Mouse (Mus musculus) CH12.LX (cell line): ENCODE results near the gene Hist1h2bh. TPM values are rescaled to one million over a fixed set of nuclear protein-coding genes. Genes with fewer than 3 reads are reported as not detected.

Source experiments
- DNase-seq: peaks from one replicate; pipeline ENCODE4 v3.0.0-alpha.2; 2013; ENCODE audit errors: extremely low read depth
- H3K27ac ChIP-seq: 2 replicates; pipeline ENCODE4 v1.5.1; 2012; ENCODE audit warnings: low read depth, mild to moderate bottlenecking, control low read depth, moderate library complexity; ENCODE audit not compliant: insufficient read depth
- H3K27me3 ChIP-seq: replicated peaks from 2 replicates; pipeline ENCODE3; 2012; ENCODE audit warnings: inconsistent platforms
- H3K36me3 ChIP-seq, 2 experiments: replicated peaks in 1 of 2; 2 replicates each; pipeline versions ENCODE3 to v1.6.1; 2012; ENCODE audit warnings: inconsistent platforms in 1 of 2, low read length in 1 of 2, mild to moderate bottlenecking in 1 of 2, mixed read lengths in 1 of 2, moderate library complexity in 1 of 2; ENCODE audit not compliant: control insufficient read depth in 1 of 2, insufficient read depth in 1 of 2
- H3K4me1 ChIP-seq, 2 experiments: 2 replicates each; pipeline ENCODE4 v1.6.1; 2012; ENCODE audit warnings: inconsistent platforms in 1 of 2, moderate library complexity in 1 of 2; ENCODE audit not compliant: insufficient read depth in 2 of 2, control insufficient read depth in 1 of 2
- H3K4me2 ChIP-seq: 2 replicates; pipeline ENCODE4 v1.6.1; 2012; ENCODE audit warnings: low read depth, mild to moderate bottlenecking, control low read depth; ENCODE audit not compliant: poor library complexity, insufficient read depth, severe bottlenecking
- H3K4me3 ChIP-seq, 3 experiments: fragments of 150-350 bp in 1 of 3; sonication (generic) in 1 of 3; replicated peaks in 1 of 3; 2 replicates each; pipeline versions ENCODE3 to v1.5.1; 2011 to 2012; ENCODE audit warnings: low read depth in 2 of 3, low read length in 2 of 3, mild to moderate bottlenecking in 2 of 3, moderate library complexity in 2 of 3, control low read depth in 1 of 3, improper control_type of control experiment in 1 of 3, inconsistent platforms in 1 of 3, mixed read lengths in 1 of 3; ENCODE audit not compliant: poor library complexity in 1 of 3
- H3K79me2 ChIP-seq: replicated peaks from 2 replicates; pipeline ENCODE4 v1.6.1; 2012; ENCODE audit warnings: mild to moderate bottlenecking, moderate library complexity; ENCODE audit not compliant: control insufficient read depth, poor library complexity, insufficient read depth, severe bottlenecking; ENCODE audit errors: extremely low read depth
- H3K9ac ChIP-seq: 2 replicates; pipeline ENCODE4 v1.6.1; 2012; ENCODE audit warnings: low read depth, mild to moderate bottlenecking, control low read depth, moderate library complexity; ENCODE audit not compliant: insufficient read depth
- H3K9me3 ChIP-seq: replicated peaks from 2 replicates; pipeline ENCODE3; 2012; ENCODE audit warnings: low read length, inconsistent platforms, mixed read lengths
- CHD2 ChIP-seq: IDR thresholded peaks from 2 replicates; pipeline ENCODE4 v1.6.1; 2011; ENCODE audit warnings: low read length, improper control_type of control experiment
- E2F4 ChIP-seq: IDR thresholded peaks from 2 replicates; pipeline ENCODE4 v1.6.1; 2011; ENCODE audit warnings: low read depth, low read length, improper control_type of control experiment; ENCODE audit not compliant: insufficient replicate concordance
- ELF1 ChIP-seq: IDR thresholded peaks from 2 replicates; pipeline ENCODE4 v1.6.1; 2014; ENCODE audit warnings: low read depth, mild to moderate bottlenecking, inconsistent platforms, low read length, improper control_type of control experiment
- EP300 ChIP-seq: IDR thresholded peaks from 2 replicates; pipeline ENCODE4 v1.6.1; 2011; ENCODE audit warnings: low read length, improper control_type of control experiment
- ETS1 ChIP-seq: conservative IDR thresholded peaks from 2 replicates; pipeline ENCODE4 v1.6.1; 2012; ENCODE audit warnings: low read depth, mild to moderate bottlenecking, inconsistent platforms, low read length, improper control_type of control experiment, moderate library complexity
- GABPA ChIP-seq: IDR thresholded peaks from 2 replicates; pipeline ENCODE4 v1.6.1; 2012; ENCODE audit warnings: low read depth, low read length, improper control_type of control experiment, inconsistent platforms; ENCODE audit not compliant: insufficient replicate concordance
- HCFC1 ChIP-seq: IDR thresholded peaks from 2 replicates; pipeline ENCODE4 v1.6.1; 2012; ENCODE audit warnings: low read depth, mild to moderate bottlenecking, inconsistent platforms, low read length, improper control_type of control experiment
- IRF4 ChIP-seq: IDR thresholded peaks from 2 replicates; pipeline ENCODE4 v1.6.1; 2014; ENCODE audit warnings: low read depth, mild to moderate bottlenecking, inconsistent platforms, low read length, improper control_type of control experiment
- JUN ChIP-seq: IDR thresholded peaks from 2 replicates; pipeline ENCODE4 v1.6.1; 2011; ENCODE audit warnings: low read depth, mild to moderate bottlenecking, low read length, improper control_type of control experiment, moderate library complexity; ENCODE audit not compliant: insufficient read depth
- MAFK ChIP-seq: IDR thresholded peaks from 2 replicates; pipeline ENCODE4 v1.6.1; 2011; ENCODE audit warnings: low read length, improper control_type of control experiment; ENCODE audit not compliant: insufficient replicate concordance
- MAX ChIP-seq: IDR thresholded peaks from 2 replicates; pipeline ENCODE4 v1.6.1; 2011; ENCODE audit warnings: low read length, improper control_type of control experiment
- MAZ ChIP-seq: IDR thresholded peaks from 2 replicates; pipeline ENCODE4 v1.6.1; 2012; ENCODE audit warnings: low read depth, mild to moderate bottlenecking, inconsistent platforms, low read length, improper control_type of control experiment, moderate library complexity
- MEF2A ChIP-seq: IDR thresholded peaks from 2 replicates; pipeline ENCODE4 v1.6.1; 2014; ENCODE audit warnings: low read depth, mild to moderate bottlenecking, inconsistent platforms, low read length, improper control_type of control experiment, borderline replicate concordance
- MXI1 ChIP-seq: IDR thresholded peaks from 2 replicates; pipeline ENCODE4 v1.6.1; 2011; ENCODE audit warnings: mild to moderate bottlenecking, low read depth, low read length, improper control_type of control experiment
- MYC ChIP-seq: IDR thresholded peaks from 2 replicates; pipeline ENCODE4 v1.6.1; 2011; ENCODE audit warnings: low read depth, mild to moderate bottlenecking, improper control_type of control experiment, low read length
- PAX5 ChIP-seq: IDR thresholded peaks from 2 replicates; pipeline ENCODE4 v1.6.1; 2012; ENCODE audit warnings: low read length, inconsistent platforms, mixed read lengths
- POLR2A ChIP-seq: IDR thresholded peaks from 2 replicates; pipeline ENCODE4 v1.6.1; 2011; ENCODE audit warnings: low read depth, mild to moderate bottlenecking, improper control_type of control experiment, low read length
- POLR2AphosphoS2 ChIP-seq: IDR thresholded peaks from 2 replicates; pipeline ENCODE4 v1.6.1; 2011; ENCODE audit warnings: low read depth, low read length, improper control_type of control experiment
- RAD21 ChIP-seq: IDR thresholded peaks from 2 replicates; pipeline ENCODE4 v1.6.1; 2011; ENCODE audit warnings: low read depth, mild to moderate bottlenecking, low read length, improper control_type of control experiment, moderate library complexity
- RCOR1 ChIP-seq: conservative IDR thresholded peaks from 2 replicates; pipeline ENCODE4 v1.6.1; 2012; ENCODE audit warnings: low read depth, mild to moderate bottlenecking, inconsistent platforms, low read length, improper control_type of control experiment
- SIN3A ChIP-seq: IDR thresholded peaks from 2 replicates; pipeline ENCODE4 v1.6.1; 2012; ENCODE audit warnings: low read length, improper control_type of control experiment, inconsistent platforms
- SMC3 ChIP-seq: IDR thresholded peaks from 2 replicates; pipeline ENCODE4 v1.6.1; 2011; ENCODE audit warnings: low read depth, low read length, improper control_type of control experiment
- TBP ChIP-seq: conservative IDR thresholded peaks from 2 replicates; pipeline ENCODE4 v1.6.1; 2011; ENCODE audit warnings: low read depth, low read length, improper control_type of control experiment
- TCF12 ChIP-seq: IDR thresholded peaks from 2 replicates; pipeline ENCODE4 v1.6.1; 2014; ENCODE audit warnings: low read depth, mild to moderate bottlenecking, inconsistent platforms, low read length, improper control_type of control experiment
- UBTF ChIP-seq: IDR thresholded peaks from 2 replicates; pipeline ENCODE4 v1.6.1; 2012; ENCODE audit warnings: low read depth, mild to moderate bottlenecking, inconsistent platforms, low read length, improper control_type of control experiment, moderate library complexity
- USF1 ChIP-seq: IDR thresholded peaks from 2 replicates; pipeline ENCODE4 v1.6.1; 2014; ENCODE audit warnings: low read depth, mild to moderate bottlenecking, inconsistent platforms, low read length, improper control_type of control experiment
- USF2 ChIP-seq: conservative IDR thresholded peaks from 2 replicates; pipeline ENCODE4 v1.6.1; 2011; ENCODE audit warnings: low read depth, low read length, improper control_type of control experiment
- ZC3H11A ChIP-seq: IDR thresholded peaks from 2 replicates; pipeline ENCODE4 v1.6.1; 2012; ENCODE audit warnings: low read depth, mild to moderate bottlenecking, inconsistent platforms, low read length, improper control_type of control experiment
- ZKSCAN1 ChIP-seq: IDR thresholded peaks from 2 replicates; pipeline ENCODE4 v1.6.1; 2012; ENCODE audit warnings: low read depth, inconsistent platforms, low read length, improper control_type of control experiment, borderline replicate concordance
- ZNF384 ChIP-seq: IDR thresholded peaks from 2 replicates; pipeline ENCODE4 v1.6.1; 2012; ENCODE audit warnings: low read depth, low read length, improper control_type of control experiment, inconsistent platforms
- dilution Hi-C: fragments of 300-500 bp; cut with MboI; formaldehyde crosslinking; loops from 2 replicates; pipeline ENCODE4 v1.14.3; 2020; ENCODE audit warnings: low sequenced_read_pairs; ENCODE audit not compliant: extremely low pct_unique_long_range_greater_than_20kb, extremely low pct_ligation_motif_present
- in situ Hi-C: fragments of 300-500 bp; cut with MboI; formaldehyde crosslinking; loops from 3 replicates; pipeline ENCODE4 v1.14.3; 2019; ENCODE audit warnings: low sequenced_read_pairs, low pct_ligation_motif_present, low pct_unique_long_range_greater_than_20kb, mixed read lengths
- polyA plus RNA-seq: library from polyadenylated mRNA; unstranded; fragments of >175 nt; gene quantifications from 2 replicates; pipeline ENCODE4 v1.2.1, GENCODE M21; 2012; ENCODE audit warnings: low read depth; ENCODE audit not compliant: insufficient read length
- total RNA-seq, 2 experiments: library from RNA; depleted of rRNA; stranded (reverse); fragments of 300-350 nt in 1 of 2; fragments of >200 nt in 1 of 2; gene quantifications; 2 replicates each; pipeline ENCODE4 v1.2.3; 2012 to 2014

Hist1h2bh gene
- total and polyA plus RNA-seq, 3 experiments = 0.77 to 261 (median 8.0) TPM

- peak; percentile 40; the same call in 1 of the 2 replicates for TF ChIP-seq RCOR1
- TF ChIP-seq EP300 = no peak
- no peak for TF ChIP-seq TCF12
- no peak for TF ChIP-seq UBTF
- TF ChIP-seq MXI1 = peak; percentile 38; the same call in 1 of the 2 replicates
- no peak for TF ChIP-seq SMC3
- TF ChIP-seq IRF4 = no peak; the same call in 1 of the 2 replicates
- TF ChIP-seq HCFC1 = peak; percentile 28; the same call in 1 of the 2 replicates
- no peak for TF ChIP-seq TBP
- TF ChIP-seq SIN3A = peak; percentile 18; the same call in 1 of the 2 replicates
- no peak; the same call in 1 of the 2 replicates for TF ChIP-seq POLR2A
- no peak for TF ChIP-seq ETS1
- no peak; the same call in 1 of the 2 replicates for TF ChIP-seq MAX
- TF ChIP-seq MEF2A = no peak
- TF ChIP-seq MAFK = 0 out of 2 replicates have a peak, but pooled peaks have one; percentile 49
- TF ChIP-seq CHD2 = peak; percentile 79
- no peak for TF ChIP-seq GABPA
- TF ChIP-seq USF2 = no peak
- TF ChIP-seq, all 38 proteins: peak for 14
Observed at GRCm38 (mm10) chr13:23582219-23583056, 39.2 kb upstream of the Hist1h2bh start (continued).

- in situ Hi-C loops = no loop called here
- Histone ChIP-seq H3K9ac (peak within 1 kb of the TSS; percentile 43), H3K36me3 (no peaks in the 10 kb centered on the region), H3K4me3 (peak within 1 kb of the TSS; percentile 35 to 65 (median 39)), H3K27ac (peak within 1 kb of the TSS; percentile 92), H3K79me2 (no peaks in the 10 kb centered on the region), H3K4me2 (peak within 1 kb of the TSS; percentile 69), H3K4me1 (peaks cover 3 to 40% of the 10 kb centered on the region in 2 experiments), H3K9me3 (no peaks in the 10 kb centered on the region), H3K27me3 (no peaks in the 10 kb centered on the region)
- dilution Hi-C loops = no loop called here
- DNase-seq = peak; percentile 97
- TF ChIP-seq USF2 (peak; percentile 44; the same call in 1 of the 2 replicates), TCF12 (peak; percentile 96), ELF1 (peak; percentile 52), PAX5 (no peak), CHD2 (no peak; the same call in 1 of the 2 replicates), JUN (no peak), ZNF384 (no peak), MEF2A (peak; percentile 74; the same call in 1 of the 2 replicates), E2F4 (peak; percentile 99), HCFC1 (peak; percentile 85), RAD21 (no peak), USF1 (no peak), RCOR1 (peak; percentile 95), ZC3H11A (no peak), MAZ (0 out of 2 replicates have a peak, but pooled peaks have one; percentile 66), MAX (peak; percentile 33; the same call in 1 of the 2 replicates), IRF4 (peak; percentile 70), EP300 (no peak), ZKSCAN1 (no peak), SIN3A (peak; percentile 92; the same call in 1 of the 2 replicates), POLR2A (peak; percentile 99), POLR2AphosphoS2 (peak; percentile 100), MXI1 (no peak; the same call in 1 of the 2 replicates), MAFK (no peak), TBP (peak; percentile 99), MYC (no peak)
Observed at GRCm38 (mm10) chr13:23581408-23582218, 38.4 kb upstream of the Hist1h2bh start, which contains the start of gene Hist1h4d. Hist1h4d (plus strand) TSS chr13:23581598.
